Mouse (Mus musculus) midbrain, embryonic 13.5 days (tissue): Measurements from ENCODE around the gene Ippk. TPM values are rescaled to one million over a fixed set of nuclear protein-coding genes. Genes with fewer than 3 reads are reported as not detected.
A peak's percentile ranks its signal among the peaks of the same experiment; 100 is the strongest.

Source experiments
- ATAC-seq: fragments of 200-750 bp; cut with Nextera tagmentation; 2 replicates; pipeline ENCODE4 v1.8.0; 2017; ENCODE audit warnings: mild to moderate bottlenecking, moderate TSS enrichment, moderate library complexity
- H3K27ac ChIP-seq: fragments of 300-500 bp; sonication (generic); 2 replicates; pipeline ENCODE4 v1.5.1; 2015; ENCODE audit warnings: inconsistent platforms, mild to moderate bottlenecking, moderate library complexity
- H3K27me3 ChIP-seq: fragments of 300-500 bp; sonication (generic); 2 replicates; pipeline ENCODE4 v1.6.1; 2015; ENCODE audit warnings: mild to moderate bottlenecking, inconsistent platforms
- H3K36me3 ChIP-seq: fragments of 300-500 bp; sonication (generic); 2 replicates; pipeline ENCODE4 v1.6.1; 2015; ENCODE audit warnings: mild to moderate bottlenecking, inconsistent platforms
- H3K4me1 ChIP-seq: fragments of 300-500 bp; sonication (generic); replicated peaks from 2 replicates; pipeline ENCODE4 v1.6.1; 2015; ENCODE audit warnings: inconsistent platforms
- H3K4me2 ChIP-seq: fragments of 300-500 bp; sonication (generic); replicated peaks from 2 replicates; pipeline ENCODE4 v1.6.1; 2015; ENCODE audit warnings: moderate library complexity, mild to moderate bottlenecking, inconsistent platforms
- H3K4me3 ChIP-seq: fragments of 300-500 bp; sonication (generic); replicated peaks from 2 replicates; pipeline ENCODE4 v1.5.1; 2015; ENCODE audit warnings: mild to moderate bottlenecking, inconsistent platforms
- H3K9ac ChIP-seq: fragments of 300-500 bp; sonication (generic); replicated peaks from 2 replicates; pipeline ENCODE4 v1.6.1; 2015; ENCODE audit warnings: mild to moderate bottlenecking, inconsistent platforms
- H3K9me3 ChIP-seq: fragments of 300-500 bp; sonication (generic); 2 replicates; pipeline ENCODE4 v1.6.1; 2016; ENCODE audit warnings: mild to moderate bottlenecking, inconsistent platforms
- WGBS: fragments of 180-500 bp; shearing (Covaris S2); methylation state at CpG from one replicate; pipeline ENCODE4 v1.1.7; 2015; 5-methylcytosine and 5-hydroxymethylcytosine counted together
- polyA plus RNA-seq: library from polyadenylated mRNA; unstranded; fragments of >200 nt; fragmentation: Nextera tagmentation; extraction: Ambion mirVana; gene quantifications from 2 replicates; pipeline ENCODE4 v1.2.1, GENCODE M21; 2015

The Ippk gene
- polyA plus RNA-seq, 1 experiment from 2014 or later = 14.9 TPM

DNA sequence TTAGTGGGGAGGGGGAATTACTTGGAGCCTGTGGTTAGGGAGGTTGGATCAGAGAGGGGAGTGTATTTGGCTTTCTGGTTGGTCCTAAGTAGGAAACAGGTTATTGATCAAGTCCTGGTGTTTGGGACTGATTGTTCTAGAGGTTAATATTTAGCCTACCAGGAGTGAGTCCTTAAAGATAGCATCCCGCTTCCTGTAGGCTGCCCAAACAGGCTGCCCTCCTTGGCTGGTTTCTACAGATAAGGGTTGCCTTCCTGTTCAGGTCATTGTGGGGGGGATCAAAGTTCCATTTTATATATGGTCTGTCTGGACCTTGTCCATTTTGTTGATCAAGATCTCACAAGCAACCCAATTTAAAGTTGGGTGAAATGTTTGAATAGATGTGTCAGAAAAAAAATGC, 27.5 kb upstream of the Ippk start:
- no peaks in the 10 kb centered on the region for H3K27me3 ChIP-seq

DNA sequence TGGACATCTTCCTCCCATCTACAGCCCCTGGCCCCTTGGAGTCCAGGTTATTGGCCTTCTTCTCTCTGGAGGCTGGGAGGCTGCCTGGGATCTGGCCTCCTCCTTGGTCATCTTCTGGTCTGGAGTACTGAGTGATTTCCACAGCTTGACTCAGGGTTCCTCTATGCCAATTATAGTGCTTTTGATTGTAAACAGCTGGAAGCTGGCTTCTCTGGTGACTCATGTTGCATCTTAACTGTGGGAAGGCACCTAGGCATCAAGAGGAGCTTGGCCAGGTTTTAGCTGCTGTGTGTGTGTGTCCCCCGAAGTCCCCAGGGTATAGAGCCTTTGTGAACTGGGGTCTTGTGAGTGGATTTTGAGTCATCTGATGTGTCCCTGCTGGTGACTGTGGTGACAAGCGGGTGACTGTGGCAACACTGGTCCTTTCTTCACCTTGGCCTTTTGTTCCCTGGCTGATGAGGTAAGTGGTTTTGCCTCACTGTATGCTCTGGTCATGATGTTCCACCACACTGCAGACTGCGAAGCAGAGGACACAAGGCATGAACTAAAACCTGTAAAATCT, 26.1 kb upstream of the Ippk start:
- Histone ChIP-seq H3K9me3 (no peaks in the 10 kb centered on the region), H3K4me1 (no peaks in the 10 kb centered on the region), H3K4me3 (no peak overlapping the region), H3K27ac (no peak overlapping the region), H3K27me3 (no peaks in the 10 kb centered on the region), H3K4me2 (no peak overlapping the region), H3K9ac (no peak overlapping the region), H3K36me3 (peaks cover 20% of the 10 kb centered on the region)
- ATAC-seq = no peak
- WGBS = 91% methylated on average over 3 of the region's 3 CpGs

More for the DNA sequence above, 27.5 kb upstream of the Ippk start:
- H3K4me1 ChIP-seq = no peaks in the 10 kb centered on the region
- H3K4me3 ChIP-seq = no peak overlapping the region
- no peak overlapping the region for H3K27ac ChIP-seq
- no peaks in the 10 kb centered on the region for H3K9me3 ChIP-seq
- ATAC-seq = no peak
- 96% methylated on average over 1 of the region's 1 CpGs for WGBS
- no peak overlapping the region for H3K9ac ChIP-seq
- no peak overlapping the region for H3K4me2 ChIP-seq
- peaks cover 27% of the 10 kb centered on the region for H3K36me3 ChIP-seq

DNA sequence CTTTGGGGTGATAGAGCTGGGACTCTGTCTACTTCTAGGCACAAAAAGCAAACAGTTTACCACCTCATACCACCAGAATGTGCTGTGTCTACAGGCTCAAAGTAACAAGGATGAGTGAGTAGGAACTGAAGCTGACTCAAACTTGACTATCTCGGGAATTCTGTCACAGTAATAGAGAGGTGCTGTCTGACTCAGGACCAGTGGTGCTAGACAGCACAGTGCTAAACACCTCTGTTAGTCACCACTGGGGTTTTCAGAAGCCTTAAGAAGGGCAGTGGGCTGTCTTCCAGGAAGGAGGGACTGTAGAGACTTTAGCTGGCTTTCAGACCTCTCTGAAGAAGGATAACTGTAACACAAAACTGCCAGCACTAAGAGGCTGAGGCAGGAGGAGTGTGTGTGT, 24.3 kb upstream of the Ippk start:
- no peaks in the 10 kb centered on the region for H3K4me1 ChIP-seq
- no peak overlapping the region for H3K27ac ChIP-seq
- H3K36me3 ChIP-seq = peaks cover 7% of the 10 kb centered on the region
- no peak overlapping the region for H3K9ac ChIP-seq
- no peak overlapping the region for H3K4me3 ChIP-seq
- no peak for ATAC-seq
- no peaks in the 10 kb centered on the region for H3K27me3 ChIP-seq
- H3K4me2 ChIP-seq = no peak overlapping the region
- WGBS = 72% methylated on average over 1 of the region's 1 CpGs
- no peaks in the 10 kb centered on the region for H3K9me3 ChIP-seq

DNA sequence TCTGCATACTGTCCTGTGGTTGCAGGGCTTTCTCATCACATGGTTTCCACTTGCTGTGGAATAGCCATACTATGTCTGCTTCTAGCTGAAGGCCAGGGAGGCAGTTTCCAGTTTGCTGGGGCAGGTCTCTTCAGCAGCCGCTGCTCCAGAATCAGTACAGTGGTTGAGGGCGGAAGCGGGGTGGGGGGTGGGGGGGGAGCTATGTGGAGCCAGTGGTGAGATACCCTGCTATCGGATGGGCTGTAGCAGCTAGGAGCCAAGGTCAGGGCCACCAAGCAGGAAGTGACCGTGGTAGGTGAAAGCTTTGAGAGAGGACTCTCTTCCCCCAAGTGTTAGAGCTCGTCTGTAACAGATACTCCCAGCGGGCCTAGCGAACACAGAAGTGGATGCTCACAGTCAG, 22.9 kb upstream of the Ippk start:
- Histone ChIP-seq H3K27me3 (no peaks in the 10 kb centered on the region), H3K4me2 (no peak overlapping the region), H3K9ac (no peak overlapping the region), H3K36me3 (peaks cover 5% of the 10 kb centered on the region), H3K4me3 (no peak overlapping the region), H3K27ac (no peak overlapping the region), H3K4me1 (no peaks in the 10 kb centered on the region), H3K9me3 (no peaks in the 10 kb centered on the region)
- ATAC-seq = no peak
- WGBS = 94% methylated on average over 8 of the region's 8 CpGs

DNA sequence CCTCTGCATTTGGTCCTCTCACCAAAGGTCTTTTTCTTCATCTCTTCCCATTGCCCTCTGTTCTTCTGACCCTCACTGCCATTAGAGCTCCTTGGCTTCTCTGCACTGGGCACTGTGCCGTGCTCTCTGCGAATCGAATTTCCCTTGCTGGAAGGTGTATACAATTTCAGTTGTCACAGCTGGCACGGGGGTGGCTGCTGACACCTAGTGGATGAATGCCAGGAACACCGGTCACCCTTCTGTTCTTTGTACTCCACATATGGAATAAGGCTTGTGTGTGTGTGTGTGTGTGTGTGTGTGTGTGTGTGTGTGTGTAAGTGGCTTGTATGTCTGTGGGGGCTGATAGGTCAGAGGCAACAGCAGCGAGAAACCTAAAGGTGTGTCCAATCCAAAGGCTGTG, 20.9 kb upstream of the Ippk start:
- no peaks in the 10 kb centered on the region for H3K27me3 ChIP-seq
- WGBS = 77% methylated on average over 6 of the region's 6 CpGs
- no peaks in the 10 kb centered on the region for H3K4me1 ChIP-seq
- no peaks in the 10 kb centered on the region for H3K9me3 ChIP-seq
- H3K9ac ChIP-seq = no peak overlapping the region
- H3K27ac ChIP-seq = no peak overlapping the region
- H3K4me3 ChIP-seq = no peak overlapping the region
- H3K4me2 ChIP-seq = no peak overlapping the region
- ATAC-seq = peak; percentile 58; the same call in 1 of the 2 replicates
- no peaks in the 10 kb centered on the region; the same call in 1 of the 2 replicates for H3K36me3 ChIP-seq

DNA sequence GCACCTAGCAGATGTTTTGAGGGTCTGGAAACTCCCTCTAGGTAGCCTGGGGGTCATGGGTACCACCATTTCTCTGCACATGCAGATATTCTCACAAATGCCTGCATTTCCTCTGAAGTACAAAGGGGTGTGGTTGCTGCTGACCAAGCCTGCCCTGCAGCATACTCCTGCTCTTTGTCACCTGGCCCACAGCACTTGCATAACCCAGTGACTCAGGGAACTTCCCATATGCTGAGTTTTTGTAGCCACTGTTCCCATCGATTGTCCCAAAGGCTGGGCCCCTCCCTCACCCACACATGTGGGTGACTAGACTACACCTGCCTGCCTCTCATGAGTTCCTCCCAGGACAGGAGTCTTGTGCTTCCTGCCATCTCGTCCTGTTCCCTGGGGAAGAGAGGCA, 18.4 kb upstream of the Ippk start:
- H3K36me3 ChIP-seq = no peaks in the 10 kb centered on the region
- H3K4me2 ChIP-seq = no peak overlapping the region
- H3K4me3 ChIP-seq = no peak overlapping the region
- no peak for ATAC-seq
- no peaks in the 10 kb centered on the region for H3K9me3 ChIP-seq
- 79% methylated on average over 2 of the region's 2 CpGs for WGBS
- no peaks in the 10 kb centered on the region for H3K27me3 ChIP-seq
- H3K9ac ChIP-seq = no peak overlapping the region
- no peaks in the 10 kb centered on the region for H3K4me1 ChIP-seq
- H3K27ac ChIP-seq = no peak overlapping the region

DNA sequence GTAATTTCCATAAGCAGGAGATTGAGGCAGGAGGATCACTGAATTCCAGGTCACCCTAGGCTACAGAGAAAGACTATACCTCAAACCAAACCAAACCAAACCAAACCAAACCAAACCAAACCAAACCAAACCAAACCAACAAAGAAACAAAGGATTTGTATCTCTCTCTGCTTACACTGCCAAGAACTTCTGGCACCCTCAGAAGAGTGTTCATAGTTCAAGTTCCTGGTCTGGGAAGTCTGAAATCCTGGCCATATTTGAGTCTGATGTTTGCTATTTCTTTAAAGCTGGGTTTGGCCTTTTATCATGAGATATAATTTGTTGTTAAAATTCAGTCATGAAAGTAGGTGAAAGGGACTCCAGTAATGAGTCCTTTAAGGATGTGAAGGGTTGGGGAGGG, 13.3 kb upstream of the Ippk start:
- Histone ChIP-seq H3K27ac (no peak overlapping the region), H3K9me3 (no peaks in the 10 kb centered on the region), H3K4me2 (no peak overlapping the region), H3K36me3 (no peaks in the 10 kb centered on the region), H3K9ac (no peak overlapping the region), H3K27me3 (no peaks in the 10 kb centered on the region), H3K4me1 (no peaks in the 10 kb centered on the region), H3K4me3 (no peak overlapping the region)
- ATAC-seq = no peak

DNA sequence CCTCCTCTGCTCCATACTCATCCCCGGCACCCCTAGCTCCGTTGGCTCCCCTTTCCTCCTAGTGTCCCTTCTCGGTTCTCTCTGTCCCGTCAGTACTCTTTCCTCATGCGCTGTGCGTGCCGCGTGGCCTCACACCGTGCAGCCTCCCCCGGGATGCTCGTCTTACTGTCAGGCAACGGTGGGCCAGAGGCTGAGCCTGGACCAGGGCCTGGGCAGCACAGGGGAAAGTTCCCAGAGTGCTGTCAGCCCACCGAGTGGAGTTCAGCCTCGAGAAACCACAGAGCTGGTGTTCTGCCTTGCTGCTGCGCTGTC, 513 bp downstream of the Ippk start:
- ATAC-seq = no peak
- no peaks in the 10 kb centered on the region for H3K9me3 ChIP-seq
- no peaks in the 10 kb centered on the region for H3K36me3 ChIP-seq
- peaks cover 4% of the 10 kb centered on the region; the same call in 1 of the 2 replicates for H3K27me3 ChIP-seq
- H3K9ac ChIP-seq = peak overlapping the region; percentile 90
- H3K27ac ChIP-seq = peak overlapping the region; percentile 76
- peak overlapping the region; percentile 89 for H3K4me3 ChIP-seq
- H3K4me2 ChIP-seq = peak overlapping the region; percentile 95
- 1% methylated on average over 15 of the region's 15 CpGs for WGBS
- H3K4me1 ChIP-seq = peaks cover 33% of the 10 kb centered on the region

DNA sequence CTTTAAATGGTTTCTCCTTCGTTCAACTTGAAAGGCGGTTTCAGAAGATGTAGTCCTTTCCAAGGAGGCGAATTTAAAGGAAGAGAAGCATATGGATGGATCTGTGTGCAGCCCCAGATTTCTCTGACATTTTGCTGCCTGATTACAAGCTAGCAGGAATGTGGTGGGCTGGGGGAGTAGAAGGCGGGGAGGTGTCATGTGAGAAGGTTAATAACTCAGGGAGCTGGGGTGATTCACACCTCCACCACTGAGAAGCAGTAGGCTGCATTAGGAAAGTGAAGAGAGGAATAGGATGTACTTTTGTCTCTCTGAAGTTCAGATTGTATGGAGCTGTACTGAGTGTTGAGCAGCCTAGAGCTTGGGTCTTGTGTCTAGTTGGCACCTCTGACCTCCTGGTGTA, 910 bp downstream of the Ippk start:
- Histone ChIP-seq H3K4me1 (peaks cover 33% of the 10 kb centered on the region), H3K27ac (no peak overlapping the region), H3K9ac (peak overlapping the region; percentile 90), H3K4me2 (peak overlapping the region; percentile 95), H3K9me3 (no peaks in the 10 kb centered on the region), H3K4me3 (peak overlapping the region; percentile 89), H3K27me3 (peaks cover 4% of the 10 kb centered on the region; the same call in 1 of the 2 replicates), H3K36me3 (no peaks in the 10 kb centered on the region)
- ATAC-seq = no peak
- 35% methylated on average over 4 of the region's 4 CpGs for WGBS

DNA sequence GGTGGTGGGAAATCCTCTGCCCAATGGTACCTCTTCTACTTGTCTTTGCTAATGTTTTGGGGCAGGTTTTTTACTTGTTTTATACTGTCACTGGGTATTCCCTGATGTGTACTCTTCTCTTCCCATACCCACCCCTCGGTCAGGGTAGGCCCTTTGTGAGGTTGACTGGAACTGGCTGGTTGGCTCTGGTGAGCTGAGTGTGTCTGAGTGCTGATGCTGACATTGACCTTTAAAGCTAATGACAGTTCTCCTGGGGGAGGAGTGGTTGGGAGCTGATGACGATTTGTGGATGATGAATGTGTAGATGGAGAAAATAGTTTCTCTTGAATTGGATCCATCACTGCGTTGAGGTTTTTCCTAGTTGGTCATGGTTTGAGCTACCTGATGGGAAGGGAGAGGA, 5.7 kb downstream of the Ippk start:
- no peak overlapping the region for H3K9ac ChIP-seq
- H3K27me3 ChIP-seq = no peaks in the 10 kb centered on the region
- ATAC-seq = no peak
- H3K4me1 ChIP-seq = peaks cover 38% of the 10 kb centered on the region
- H3K9me3 ChIP-seq = no peaks in the 10 kb centered on the region
- no peak overlapping the region for H3K4me3 ChIP-seq
- peaks cover 3% of the 10 kb centered on the region; the same call in 1 of the 2 replicates for H3K36me3 ChIP-seq
- no peak overlapping the region for H3K27ac ChIP-seq
- no peak overlapping the region for H3K4me2 ChIP-seq
- WGBS = 95% methylated on average over 3 of the region's 3 CpGs

DNA sequence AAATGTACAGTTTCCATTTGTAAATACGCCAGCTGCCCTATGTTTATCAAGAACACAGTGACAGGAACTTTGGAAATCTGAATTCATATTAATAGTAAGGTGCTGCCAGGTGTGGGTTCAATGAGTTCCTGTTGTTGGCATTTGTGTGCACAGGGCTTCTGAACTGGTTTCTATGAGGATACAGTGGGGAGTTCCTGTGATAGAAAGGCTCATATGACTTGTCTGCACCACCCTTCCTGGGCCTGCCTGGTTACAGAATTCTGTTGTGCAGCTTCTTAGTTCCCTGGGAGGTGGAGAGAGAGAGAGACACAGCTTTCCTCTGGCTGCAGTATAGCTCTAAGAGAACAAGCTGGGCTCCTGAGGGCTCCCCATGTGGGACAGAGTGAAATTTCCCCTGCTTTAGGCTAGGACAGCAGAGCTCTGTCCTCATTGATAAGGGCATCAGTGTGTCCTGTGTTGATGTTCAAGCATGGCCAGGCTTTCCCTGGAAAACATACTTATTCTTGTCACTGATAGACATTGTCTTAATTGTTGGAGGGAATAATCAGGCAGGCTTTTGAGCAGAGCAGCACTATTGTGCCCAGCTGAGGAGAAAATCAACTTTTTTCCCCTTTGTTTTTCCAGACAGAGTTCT, 7.1 kb downstream of the Ippk start:
- WGBS = 96% methylated on average over 1 of the region's 1 CpGs

DNA sequence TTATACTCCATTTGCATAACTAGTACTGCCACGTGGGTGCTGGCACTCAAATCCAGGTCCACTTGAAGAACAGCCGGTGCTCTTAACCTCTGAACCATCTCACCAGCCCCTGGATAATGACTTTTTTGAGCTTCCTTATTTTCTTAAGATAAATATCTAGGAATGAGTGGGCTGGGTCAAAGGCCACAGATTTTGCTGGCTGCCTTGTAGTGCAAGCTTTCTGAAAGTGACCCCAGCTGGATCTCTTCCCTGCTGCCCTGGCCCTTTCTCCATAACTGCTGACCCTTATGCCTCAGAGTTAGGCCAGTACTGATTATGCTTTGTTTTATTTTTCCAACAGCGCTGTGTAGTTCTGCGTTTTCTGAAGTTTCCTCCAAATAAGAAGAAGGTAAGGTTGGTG, 9.5 kb downstream of the Ippk start:
- H3K4me2 ChIP-seq = no peak overlapping the region
- H3K27ac ChIP-seq = no peak overlapping the region
- peaks cover 14% of the 10 kb centered on the region for H3K4me1 ChIP-seq
- no peak for ATAC-seq
- peaks cover 30% of the 10 kb centered on the region for H3K36me3 ChIP-seq
- no peaks in the 10 kb centered on the region for H3K27me3 ChIP-seq
- H3K9me3 ChIP-seq = no peaks in the 10 kb centered on the region
- H3K4me3 ChIP-seq = no peak overlapping the region
- 85% methylated on average over 4 of the region's 4 CpGs for WGBS
- H3K9ac ChIP-seq = no peak overlapping the region

More for the DNA sequence above, 7.1 kb downstream of the Ippk start:
- H3K4me2 ChIP-seq = no peak overlapping the region
- H3K27me3 ChIP-seq = no peaks in the 10 kb centered on the region
- no peak for ATAC-seq
- H3K4me1 ChIP-seq = peaks cover 24% of the 10 kb centered on the region
- no peak overlapping the region for H3K4me3 ChIP-seq
- H3K27ac ChIP-seq = no peak overlapping the region
- no peak overlapping the region for H3K9ac ChIP-seq
- H3K36me3 ChIP-seq = peaks cover 15% of the 10 kb centered on the region
- H3K9me3 ChIP-seq = no peaks in the 10 kb centered on the region
